Mouse (Mus musculus): ENCODE results near the gene Atrnl1. TPM values are rescaled to one million over a fixed set of nuclear protein-coding genes. Genes with fewer than 3 reads are reported as not detected.

The Atrnl1 gene
- polyA plus RNA-seq, 1 experiment from 2014 or later: 6.9 TPM

DNA sequence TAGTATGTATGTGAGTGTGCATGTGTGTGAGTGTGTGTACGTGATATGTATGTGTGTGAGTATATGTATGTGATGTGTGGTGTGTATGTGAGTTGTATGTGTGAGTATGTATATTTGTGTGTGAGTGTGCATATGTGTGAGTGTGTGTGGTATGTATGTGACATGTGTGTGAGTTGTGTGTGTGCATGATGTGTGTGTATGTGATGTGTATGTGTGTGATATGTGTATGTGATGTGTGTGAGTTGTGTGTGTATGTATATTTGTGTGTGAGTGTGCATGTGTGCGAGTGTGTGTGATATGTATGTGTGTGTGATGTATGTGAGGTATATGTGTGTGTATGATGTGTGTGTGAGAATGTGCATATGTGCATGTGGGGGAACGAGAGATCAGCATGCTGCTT, 326.0 kb downstream of the Atrnl1 start:
- Histone ChIP-seq H3K9me3 (replicated peaks; ENCODE audit: control insufficient read depth, low read length) (no peaks in the 10 kb centered on the region), H3K4me1 (ENCODE audit: control insufficient read depth, insufficient read depth, low read length) (peaks cover 8% of the 10 kb centered on the region; the same call in 1 of the 2 replicates), H3K4me3 (ENCODE audit: low read depth, low read length) (no peak overlapping the region), H3K4me2 (ENCODE audit: low read length) (no peak overlapping the region), H3K36me3 (ENCODE audit: control insufficient read depth, insufficient read depth, low read length) (no peaks in the 10 kb centered on the region), H3K27ac (ENCODE audit: low read depth, low read length) (no peak overlapping the region), H3K9ac (ENCODE audit: low read length) (no peak overlapping the region), H3K27me3 (replicated peaks; ENCODE audit: control insufficient read depth, insufficient read depth, low read length) (no peaks in the 10 kb centered on the region)
- no peak for ATAC-seq
- 96% methylated on average over 3 of the region's 3 CpGs for WGBS
- no peak for DNase-seq (ENCODE audit: low spot score)

DNA sequence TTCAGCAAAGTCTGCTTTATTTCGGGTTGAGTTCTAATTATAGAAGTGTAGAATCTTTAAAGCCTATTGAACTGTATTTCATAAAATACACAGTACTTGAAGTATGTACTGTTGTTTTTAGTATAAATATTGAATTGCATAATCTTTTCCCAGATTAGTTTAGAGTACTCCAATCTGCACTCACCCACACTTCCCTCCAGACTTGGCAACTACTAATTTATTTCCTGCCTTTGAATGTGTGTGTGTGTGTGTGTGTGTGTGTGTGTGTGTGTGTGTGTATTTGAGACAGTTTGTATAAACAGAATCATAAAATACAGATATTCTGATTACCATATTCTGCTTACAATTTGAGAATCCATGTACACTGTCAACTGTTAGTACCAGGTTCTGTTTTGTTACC, 328.3 kb downstream of the Atrnl1 start:
- DNase-seq (ENCODE audit: low spot score): no peak
- no peaks in the 10 kb centered on the region for H3K27me3 ChIP-seq (replicated peaks; ENCODE audit: control insufficient read depth, insufficient read depth, low read length)

DNA sequence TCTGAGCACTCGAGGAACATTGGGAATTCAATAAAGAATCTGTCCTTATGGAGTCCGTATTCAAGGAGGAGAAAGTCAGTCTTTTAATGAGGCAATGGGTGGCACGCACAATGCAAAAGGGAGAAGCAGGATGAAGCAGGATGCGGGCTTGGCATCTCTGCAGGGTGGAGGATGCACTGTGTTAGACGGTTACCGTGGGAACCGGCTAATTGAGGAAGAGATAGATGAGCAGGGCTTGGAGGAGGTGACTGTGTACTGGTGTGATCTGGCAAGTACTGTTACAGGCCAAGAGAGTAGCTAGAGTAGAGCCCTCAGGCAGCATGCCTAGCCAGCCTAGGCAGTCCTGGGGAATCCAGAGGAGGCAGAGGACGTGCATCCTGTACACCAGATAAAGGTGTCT, 330.7 kb downstream of the Atrnl1 start:
- ATAC-seq (peak; percentile 81; the same call in 1 of the 2 replicates), DNase-seq (ENCODE audit: low spot score) (peak; percentile 81)
- Histone ChIP-seq H3K27ac (ENCODE audit: low read depth, low read length) (peak overlapping the region; percentile 11; the same call in 1 of the 2 replicates), H3K9me3 (replicated peaks; ENCODE audit: control insufficient read depth, low read length) (no peaks in the 10 kb centered on the region), H3K4me1 (ENCODE audit: control insufficient read depth, insufficient read depth, low read length) (peaks cover 8% of the 10 kb centered on the region; the same call in 1 of the 2 replicates), H3K9ac (ENCODE audit: low read length) (no peak overlapping the region), H3K27me3 (replicated peaks; ENCODE audit: control insufficient read depth, insufficient read depth, low read length) (no peaks in the 10 kb centered on the region), H3K36me3 (ENCODE audit: control insufficient read depth, insufficient read depth, low read length) (no peaks in the 10 kb centered on the region), H3K4me3 (ENCODE audit: low read depth, low read length) (no peak overlapping the region), H3K4me2 (ENCODE audit: low read length) (no peak overlapping the region)
- 34% methylated on average over 8 of the region's 8 CpGs for WGBS

More for the DNA sequence above, 328.3 kb downstream of the Atrnl1 start:
- H3K4me3 ChIP-seq (ENCODE audit: low read depth, low read length): no peak overlapping the region
- no peak overlapping the region for H3K27ac ChIP-seq (ENCODE audit: low read depth, low read length)
- ATAC-seq: no peak
- H3K4me1 ChIP-seq (ENCODE audit: control insufficient read depth, insufficient read depth, low read length): peaks cover 8% of the 10 kb centered on the region; the same call in 1 of the 2 replicates
- H3K36me3 ChIP-seq (ENCODE audit: control insufficient read depth, insufficient read depth, low read length): no peaks in the 10 kb centered on the region
- no peak overlapping the region for H3K9ac ChIP-seq (ENCODE audit: low read length)
- H3K9me3 ChIP-seq (replicated peaks; ENCODE audit: control insufficient read depth, low read length): no peaks in the 10 kb centered on the region
- no peak overlapping the region for H3K4me2 ChIP-seq (ENCODE audit: low read length)
- WGBS: 88% methylated on average over 1 of the region's 1 CpGs

GRCm38 (mm10) chr19:57942281-57942680, 331.4 kb downstream of the Atrnl1 start:
- no peak overlapping the region for H3K4me2 ChIP-seq (ENCODE audit: low read length)
- H3K27ac ChIP-seq (ENCODE audit: low read depth, low read length): 0 out of 2 replicates have a peak overlapping the region, but pooled peaks have one; percentile 11
- peaks cover 8% of the 10 kb centered on the region; the same call in 1 of the 2 replicates for H3K4me1 ChIP-seq (ENCODE audit: control insufficient read depth, insufficient read depth, low read length)
- H3K36me3 ChIP-seq (ENCODE audit: control insufficient read depth, insufficient read depth, low read length): no peaks in the 10 kb centered on the region
- ATAC-seq: no peak
- DNase-seq (ENCODE audit: low spot score): no peak
- H3K4me3 ChIP-seq (ENCODE audit: low read depth, low read length): no peak overlapping the region
- H3K27me3 ChIP-seq (replicated peaks; ENCODE audit: control insufficient read depth, insufficient read depth, low read length): no peaks in the 10 kb centered on the region
- 89% methylated on average over 14 of the region's 14 CpGs for WGBS
- no peaks in the 10 kb centered on the region for H3K9me3 ChIP-seq (replicated peaks; ENCODE audit: control insufficient read depth, low read length)
- H3K9ac ChIP-seq (ENCODE audit: low read length): no peak overlapping the region

DNA sequence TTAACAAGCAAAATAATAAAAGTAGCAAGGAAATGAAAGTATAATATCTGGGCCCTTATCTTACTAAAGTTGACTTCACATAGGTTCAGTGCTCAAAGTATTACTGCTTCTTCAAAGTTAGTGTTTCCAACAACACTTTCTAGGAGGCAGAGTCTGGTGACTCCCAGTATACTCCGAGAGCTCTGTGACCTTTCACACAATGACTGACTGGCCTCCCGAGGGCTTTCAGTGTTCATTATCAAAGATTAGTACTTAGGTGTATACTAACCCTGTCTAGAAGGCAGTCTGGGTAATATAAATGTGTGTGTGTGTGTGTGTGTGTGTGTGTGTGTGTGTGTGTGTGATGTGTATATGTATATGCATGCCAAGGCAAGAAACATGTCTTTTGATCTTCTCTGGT, 332.5 kb downstream of the Atrnl1 start:
- ATAC-seq (no peak), DNase-seq (ENCODE audit: low spot score) (no peak)
- no peaks in the 10 kb centered on the region for H3K36me3 ChIP-seq (ENCODE audit: control insufficient read depth, insufficient read depth, low read length)

GRCm38 (mm10) chr19:57944680-57945079, 333.8 kb downstream of the Atrnl1 start:
- H3K27me3 ChIP-seq (replicated peaks; ENCODE audit: control insufficient read depth, insufficient read depth, low read length): no peaks in the 10 kb centered on the region
- WGBS: 86% methylated on average over 6 of the region's 6 CpGs

More for the DNA sequence above, 332.5 kb downstream of the Atrnl1 start:
- no peak overlapping the region for H3K27ac ChIP-seq (ENCODE audit: low read depth, low read length)
- no peak overlapping the region for H3K9ac ChIP-seq (ENCODE audit: low read length)
- H3K9me3 ChIP-seq (replicated peaks; ENCODE audit: control insufficient read depth, low read length): no peaks in the 10 kb centered on the region
- WGBS: 76% methylated on average over 2 of the region's 2 CpGs
- H3K4me2 ChIP-seq (ENCODE audit: low read length): no peak overlapping the region
- no peak overlapping the region for H3K4me3 ChIP-seq (ENCODE audit: low read depth, low read length)
- peaks cover 8% of the 10 kb centered on the region; the same call in 1 of the 2 replicates for H3K4me1 ChIP-seq (ENCODE audit: control insufficient read depth, insufficient read depth, low read length)
- H3K27me3 ChIP-seq (replicated peaks; ENCODE audit: control insufficient read depth, insufficient read depth, low read length): no peaks in the 10 kb centered on the region

DNA sequence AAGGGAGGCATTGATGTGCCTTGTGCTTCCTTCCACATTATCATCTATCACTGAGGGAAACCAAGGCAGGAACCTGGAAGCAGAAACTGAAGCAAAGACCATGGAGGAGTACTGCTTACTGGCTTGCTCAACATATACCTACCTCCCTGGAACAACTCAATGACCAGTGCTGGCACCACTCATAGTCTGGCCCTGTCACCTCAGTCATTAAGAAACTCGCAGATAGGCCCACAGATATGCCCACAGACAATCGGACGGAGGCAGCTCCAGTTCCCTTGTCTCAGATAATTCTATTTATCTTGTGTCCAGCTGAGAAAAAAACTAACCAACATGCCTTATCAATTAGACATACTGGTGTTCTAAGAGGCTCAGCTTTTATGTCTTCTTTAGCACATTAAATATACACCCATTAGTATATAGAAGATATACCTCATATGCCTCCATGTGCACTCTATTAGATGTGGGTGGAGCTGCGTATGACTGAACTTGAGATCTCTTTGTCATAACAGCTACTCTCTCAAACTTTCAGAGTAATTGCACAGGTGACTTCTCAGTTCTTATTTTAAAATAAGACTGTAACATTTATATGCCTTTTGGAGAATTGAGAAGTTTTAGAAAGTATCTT, 334.9 kb downstream of the Atrnl1 start:
- Histone ChIP-seq H3K4me1 (ENCODE audit: control insufficient read depth, insufficient read depth, low read length) (peaks cover 15% of the 10 kb centered on the region), H3K4me2 (ENCODE audit: low read length) (no peak overlapping the region), H3K4me3 (ENCODE audit: low read depth, low read length) (no peak overlapping the region), H3K27ac (ENCODE audit: low read depth, low read length) (no peak overlapping the region), H3K27me3 (replicated peaks; ENCODE audit: control insufficient read depth, insufficient read depth, low read length) (no peaks in the 10 kb centered on the region), H3K9ac (ENCODE audit: low read length) (no peak overlapping the region), H3K36me3 (ENCODE audit: control insufficient read depth, insufficient read depth, low read length) (no peaks in the 10 kb centered on the region), H3K9me3 (replicated peaks; ENCODE audit: control insufficient read depth, low read length) (no peaks in the 10 kb centered on the region)
- DNase-seq (ENCODE audit: low spot score): no peak
- no peak for ATAC-seq
- 97% methylated on average over 4 of the region's 4 CpGs for WGBS

More at GRCm38 (mm10) chr19:57944680-57945079, 333.8 kb downstream of the Atrnl1 start:
- Histone ChIP-seq H3K4me1 (ENCODE audit: control insufficient read depth, insufficient read depth, low read length) (peaks cover 13% of the 10 kb centered on the region), H3K4me3 (ENCODE audit: low read depth, low read length) (no peak overlapping the region), H3K36me3 (ENCODE audit: control insufficient read depth, insufficient read depth, low read length) (no peaks in the 10 kb centered on the region), H3K9ac (ENCODE audit: low read length) (no peak overlapping the region), H3K9me3 (replicated peaks; ENCODE audit: control insufficient read depth, low read length) (no peaks in the 10 kb centered on the region), H3K27ac (ENCODE audit: low read depth, low read length) (no peak overlapping the region), H3K4me2 (ENCODE audit: low read length) (no peak overlapping the region)
- ATAC-seq: no peak
- DNase-seq (ENCODE audit: low spot score): no peak

- Histone ChIP-seq H3K27me3 (replicated peaks; ENCODE audit: control insufficient read depth, insufficient read depth, low read length) (no peaks in the 10 kb centered on the region), H3K36me3 (ENCODE audit: control insufficient read depth, insufficient read depth, low read length) (no peaks in the 10 kb centered on the region), H3K27ac (ENCODE audit: low read depth, low read length) (no peak overlapping the region), H3K4me3 (ENCODE audit: low read depth, low read length) (no peak overlapping the region), H3K4me1 (ENCODE audit: control insufficient read depth, insufficient read depth, low read length) (peaks cover 7% of the 10 kb centered on the region), H3K9ac (ENCODE audit: low read length) (no peak overlapping the region), H3K4me2 (ENCODE audit: low read length) (no peak overlapping the region), H3K9me3 (replicated peaks; ENCODE audit: control insufficient read depth, low read length) (no peaks in the 10 kb centered on the region)
- 81% methylated on average over 2 of the region's 2 CpGs for WGBS
- DNase-seq (ENCODE audit: low spot score): no peak
- ATAC-seq: no peak
Measured at GRCm38 (mm10) chr19:57948489-57948888, 337.7 kb downstream of the Atrnl1 start.

GRCm38 (mm10) chr19:57949260-57949917, 338.6 kb downstream of the Atrnl1 start:
- no peak overlapping the region for H3K27ac ChIP-seq (ENCODE audit: low read depth, low read length)
- H3K9me3 ChIP-seq (replicated peaks; ENCODE audit: control insufficient read depth, low read length): no peaks in the 10 kb centered on the region
- ATAC-seq (no peak), DNase-seq (ENCODE audit: low spot score) (no peak)
- no peak overlapping the region for H3K4me3 ChIP-seq (ENCODE audit: low read depth, low read length)
- H3K27me3 ChIP-seq (replicated peaks; ENCODE audit: control insufficient read depth, insufficient read depth, low read length): no peaks in the 10 kb centered on the region
- 27% methylated on average over 13 of the region's 13 CpGs for WGBS
- H3K9ac ChIP-seq (ENCODE audit: low read length): no peak overlapping the region; the same call in 1 of the 2 replicates
- no peaks in the 10 kb centered on the region for H3K36me3 ChIP-seq (ENCODE audit: control insufficient read depth, insufficient read depth, low read length)
- peaks cover 7% of the 10 kb centered on the region for H3K4me1 ChIP-seq (ENCODE audit: control insufficient read depth, insufficient read depth, low read length)
- H3K4me2 ChIP-seq (ENCODE audit: low read length): no peak overlapping the region

All from forebrain, embryonic 14.5 days (tissue).